Mouse (Mus musculus): ENCODE results near the gene Flt3. TPM values are rescaled to one million over a fixed set of nuclear protein-coding genes. Genes with fewer than 3 reads are reported as not detected.

The Flt3 gene
- polyA plus RNA-seq, 1 experiment from 2014 or later: 0.04 TPM

GRCm38 (mm10) chr5:147315432-147316075 lies 84.7 kb downstream of the Flt3 start:
- no peak for DNase-seq (ENCODE audit: low spot score)
- Histone ChIP-seq H3K9ac (ENCODE audit: low read length) (no peak overlapping the region), H3K27me3 (replicated peaks; ENCODE audit: control insufficient read depth, insufficient read depth, low read length) (peaks cover 90% of the 10 kb centered on the region), H3K4me3 (ENCODE audit: low read depth, low read length) (no peak overlapping the region), H3K4me1 (ENCODE audit: control insufficient read depth, insufficient read depth, low read length) (no peaks in the 10 kb centered on the region), H3K27ac (ENCODE audit: low read depth, low read length) (no peak overlapping the region), H3K4me2 (ENCODE audit: low read length) (no peak overlapping the region), H3K36me3 (ENCODE audit: control insufficient read depth, insufficient read depth, low read length) (no peaks in the 10 kb centered on the region), H3K9me3 (replicated peaks; ENCODE audit: control insufficient read depth, low read length) (no peaks in the 10 kb centered on the region)
- ATAC-seq: no peak
- 1% methylated on average over 25 of the region's 25 CpGs for WGBS

- Histone ChIP-seq H3K27ac (ENCODE audit: low read depth, low read length) (no peak overlapping the region), H3K36me3 (ENCODE audit: control insufficient read depth, insufficient read depth, low read length) (no peaks in the 10 kb centered on the region), H3K9me3 (replicated peaks; ENCODE audit: control insufficient read depth, low read length) (no peaks in the 10 kb centered on the region), H3K27me3 (replicated peaks; ENCODE audit: control insufficient read depth, insufficient read depth, low read length) (peaks cover 94% of the 10 kb centered on the region), H3K4me1 (ENCODE audit: control insufficient read depth, insufficient read depth, low read length) (no peaks in the 10 kb centered on the region), H3K4me3 (ENCODE audit: low read depth, low read length) (no peak overlapping the region), H3K4me2 (ENCODE audit: low read length) (no peak overlapping the region), H3K9ac (ENCODE audit: low read length) (no peak overlapping the region)
- ATAC-seq (no peak), DNase-seq (ENCODE audit: low spot score) (no peak)
- WGBS: under 1% methylated on average over 39 of the region's 39 CpGs
Measured at GRCm38 (mm10) chr5:147314646-147315431, 85.5 kb downstream of the Flt3 start.

GRCm38 (mm10) chr5:147312830-147313685 lies 87.2 kb downstream of the Flt3 start:
- no peaks in the 10 kb centered on the region for H3K4me1 ChIP-seq (ENCODE audit: control insufficient read depth, insufficient read depth, low read length)
- H3K4me2 ChIP-seq (ENCODE audit: low read length): no peak overlapping the region
- H3K27ac ChIP-seq (ENCODE audit: low read depth, low read length): no peak overlapping the region
- H3K9ac ChIP-seq (ENCODE audit: low read length): no peak overlapping the region
- H3K36me3 ChIP-seq (ENCODE audit: control insufficient read depth, insufficient read depth, low read length): no peaks in the 10 kb centered on the region
- WGBS: under 1% methylated on average over 27 of the region's 27 CpGs
- DNase-seq (ENCODE audit: low spot score) (no peak), ATAC-seq (no peak)
- peaks cover 100% of the 10 kb centered on the region for H3K27me3 ChIP-seq (replicated peaks; ENCODE audit: control insufficient read depth, insufficient read depth, low read length)
- no peak overlapping the region for H3K4me3 ChIP-seq (ENCODE audit: low read depth, low read length)
- H3K9me3 ChIP-seq (replicated peaks; ENCODE audit: control insufficient read depth, low read length): no peaks in the 10 kb centered on the region

GRCm38 (mm10) chr5:147309786-147310185 lies 90.5 kb downstream of the Flt3 start:
- H3K36me3 ChIP-seq (ENCODE audit: control insufficient read depth, insufficient read depth, low read length): no peaks in the 10 kb centered on the region
- H3K9ac ChIP-seq (ENCODE audit: low read length): no peak overlapping the region
- H3K4me2 ChIP-seq (ENCODE audit: low read length): no peak overlapping the region
- DNase-seq (ENCODE audit: low spot score) (no peak), ATAC-seq (no peak)
- H3K27ac ChIP-seq (ENCODE audit: low read depth, low read length): no peak overlapping the region
- no peak overlapping the region for H3K4me3 ChIP-seq (ENCODE audit: low read depth, low read length)
- no peaks in the 10 kb centered on the region for H3K4me1 ChIP-seq (ENCODE audit: control insufficient read depth, insufficient read depth, low read length)
- H3K9me3 ChIP-seq (replicated peaks; ENCODE audit: control insufficient read depth, low read length): no peaks in the 10 kb centered on the region
- WGBS: 10% methylated on average over 2 of the region's 2 CpGs
- H3K27me3 ChIP-seq (replicated peaks; ENCODE audit: control insufficient read depth, insufficient read depth, low read length): peaks cover 100% of the 10 kb centered on the region

GRCm38 (mm10) chr5:147308451-147308850 lies 91.8 kb downstream of the Flt3 start:
- no peak overlapping the region for H3K27ac ChIP-seq (ENCODE audit: low read depth, low read length)
- H3K4me2 ChIP-seq (ENCODE audit: low read length): no peak overlapping the region
- ATAC-seq (no peak), DNase-seq (ENCODE audit: low spot score) (no peak)
- peaks cover 100% of the 10 kb centered on the region for H3K27me3 ChIP-seq (replicated peaks; ENCODE audit: control insufficient read depth, insufficient read depth, low read length)
- H3K4me1 ChIP-seq (ENCODE audit: control insufficient read depth, insufficient read depth, low read length): no peaks in the 10 kb centered on the region
- H3K9ac ChIP-seq (ENCODE audit: low read length): no peak overlapping the region
- no peak overlapping the region for H3K4me3 ChIP-seq (ENCODE audit: low read depth, low read length)
- 5% methylated on average over 9 of the region's 9 CpGs for whole genome bisulfite sequencing
- no peaks in the 10 kb centered on the region for H3K36me3 ChIP-seq (ENCODE audit: control insufficient read depth, insufficient read depth, low read length)
- H3K9me3 ChIP-seq (replicated peaks; ENCODE audit: control insufficient read depth, low read length): no peaks in the 10 kb centered on the region

GRCm38 (mm10) chr5:147307398-147307785 lies 92.9 kb downstream of the Flt3 start:
- H3K27me3 ChIP-seq (replicated peaks; ENCODE audit: control insufficient read depth, insufficient read depth, low read length): peaks cover 100% of the 10 kb centered on the region
- no peaks in the 10 kb centered on the region for H3K4me1 ChIP-seq (ENCODE audit: control insufficient read depth, insufficient read depth, low read length)
- no peak overlapping the region for H3K9ac ChIP-seq (ENCODE audit: low read length)
- no peak for DNase-seq (ENCODE audit: low spot score)
- no peak overlapping the region for H3K4me2 ChIP-seq (ENCODE audit: low read length)
- WGBS: 2% methylated on average over 12 of the region's 12 CpGs
- no peak for ATAC-seq
- H3K4me3 ChIP-seq (ENCODE audit: low read depth, low read length): no peak overlapping the region
- H3K27ac ChIP-seq (ENCODE audit: low read depth, low read length): no peak overlapping the region
- H3K9me3 ChIP-seq (replicated peaks; ENCODE audit: control insufficient read depth, low read length): no peaks in the 10 kb centered on the region
- H3K36me3 ChIP-seq (ENCODE audit: control insufficient read depth, insufficient read depth, low read length): no peaks in the 10 kb centered on the region

- Histone ChIP-seq H3K27me3 (replicated peaks; ENCODE audit: control insufficient read depth, insufficient read depth, low read length) (peaks cover 100% of the 10 kb centered on the region), H3K27ac (ENCODE audit: low read depth, low read length) (no peak within 1 kb of the TSS), H3K4me1 (ENCODE audit: control insufficient read depth, insufficient read depth, low read length) (no peaks in the 10 kb centered on the region), H3K4me2 (ENCODE audit: low read length) (no peak within 1 kb of the TSS), H3K9me3 (replicated peaks; ENCODE audit: control insufficient read depth, low read length) (no peaks in the 10 kb centered on the region), H3K36me3 (ENCODE audit: control insufficient read depth, insufficient read depth, low read length) (no peaks in the 10 kb centered on the region), H3K9ac (ENCODE audit: low read length) (no peak within 1 kb of the TSS), H3K4me3 (ENCODE audit: low read depth, low read length) (no peak within 1 kb of the TSS)
- no peak for ATAC-seq
- WGBS: under 1% methylated on average over 62 of the region's 63 CpGs
- no peak for DNase-seq (ENCODE audit: low spot score)
Measured at GRCm38 (mm10) chr5:147306638-147307397, 93.5 kb downstream of the Flt3 start, which contains the start of gene Cdx2. TSS of gene Cdx2 (minus strand) at chr5:147307270.

GRCm38 (mm10) chr5:147305856-147306637 lies 94.2 kb downstream of the Flt3 start:
- DNase-seq (ENCODE audit: low spot score): no peak
- H3K9me3 ChIP-seq (replicated peaks; ENCODE audit: control insufficient read depth, low read length): no peaks in the 10 kb centered on the region
- WGBS: under 1% methylated on average over 58 of the region's 58 CpGs
- no peak overlapping the region for H3K9ac ChIP-seq (ENCODE audit: low read length)
- no peak overlapping the region for H3K4me2 ChIP-seq (ENCODE audit: low read length)
- H3K4me1 ChIP-seq (ENCODE audit: control insufficient read depth, insufficient read depth, low read length): no peaks in the 10 kb centered on the region
- no peak overlapping the region for H3K27ac ChIP-seq (ENCODE audit: low read depth, low read length)
- no peak for ATAC-seq
- H3K27me3 ChIP-seq (replicated peaks; ENCODE audit: control insufficient read depth, insufficient read depth, low read length): peaks cover 100% of the 10 kb centered on the region
- no peak overlapping the region for H3K4me3 ChIP-seq (ENCODE audit: low read depth, low read length)
- no peaks in the 10 kb centered on the region for H3K36me3 ChIP-seq (ENCODE audit: control insufficient read depth, insufficient read depth, low read length)
